Mouse (Mus musculus) inflammation-experienced regulatory T-cells (primary cell): ENCODE data around the gene Olfr205. TPM values are rescaled to one million over a fixed set of nuclear protein-coding genes. Genes with fewer than 3 reads are reported as not detected.

ENCODE experiments used
- polyA plus RNA-seq, 2 experiments: library from polyadenylated mRNA; unstranded; fragments of 100-300 nt; shearing (Covaris generic); gene quantifications; one replicate each; pipeline ENCODE4 v1.2.1; 2017

The Olfr205 gene
- not detected for polyA plus RNA-seq

DNA sequence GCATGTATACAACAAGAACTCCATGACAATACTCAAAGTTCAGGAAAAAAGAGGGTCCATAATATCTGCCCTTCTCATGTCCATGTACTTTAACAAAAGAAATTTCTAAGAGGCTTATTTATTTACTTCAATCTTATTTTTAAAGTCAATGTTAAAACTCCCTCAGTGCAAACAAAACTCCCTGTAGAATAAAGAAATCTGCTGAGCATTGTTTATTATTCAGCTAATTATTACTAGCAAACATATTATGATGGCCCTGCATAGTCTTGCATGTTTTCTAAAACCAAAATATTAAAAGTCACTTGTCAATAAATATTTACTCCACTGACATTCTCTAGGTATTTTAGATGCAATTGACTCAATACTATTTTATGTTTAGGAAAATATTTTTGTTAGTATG, at the start of gene Olfr205:
Olfr205 (minus strand) TSS at position 101 of the 400 bp plus-strand sequence.

DNA sequence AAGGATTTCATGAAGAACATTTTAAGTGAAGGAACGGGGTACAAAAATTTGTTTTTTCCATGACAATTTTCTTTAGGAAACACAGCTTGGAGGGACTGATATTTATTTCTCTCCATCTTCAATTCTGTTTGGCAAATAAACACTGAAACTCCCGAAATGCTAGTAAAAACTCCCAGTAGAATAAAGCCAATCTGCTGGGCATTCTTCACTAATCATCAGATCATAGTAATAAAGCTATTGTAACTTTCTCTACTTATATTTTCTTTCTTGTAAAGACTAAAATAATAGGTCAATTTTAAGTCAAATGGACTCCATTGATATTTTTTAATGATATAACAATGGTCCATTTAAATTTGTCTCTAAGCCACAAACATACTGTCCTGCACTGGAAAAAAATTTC, 33.0 kb upstream of the Olfr205 start, which contains the start of gene Olfr209:
Olfr209 (minus strand) TSS at position 101 of the 400 bp plus-strand sequence.

DNA sequence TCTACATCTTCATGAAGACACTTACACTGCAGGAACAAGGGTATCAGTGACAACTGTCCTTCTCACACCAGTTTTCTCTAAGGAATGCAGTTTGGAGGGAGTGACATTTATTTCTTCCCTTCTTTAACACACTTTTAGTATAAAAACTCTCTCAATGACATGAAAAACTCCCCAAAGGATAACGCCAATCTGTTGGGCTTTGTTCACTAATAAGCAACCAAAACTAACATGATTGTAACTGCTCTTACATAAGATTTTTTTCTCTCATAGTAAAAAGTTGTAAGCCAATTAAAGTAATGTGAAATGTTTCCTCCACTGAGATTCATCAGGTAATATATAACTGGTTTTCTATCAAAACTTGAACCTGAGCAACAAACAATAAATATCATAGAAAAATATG, 18.2 kb upstream of the Olfr205 start, which contains the start of gene Olfr206:
Olfr206 (minus strand) TSS at position 101 of the 400 bp plus-strand sequence.

DNA sequence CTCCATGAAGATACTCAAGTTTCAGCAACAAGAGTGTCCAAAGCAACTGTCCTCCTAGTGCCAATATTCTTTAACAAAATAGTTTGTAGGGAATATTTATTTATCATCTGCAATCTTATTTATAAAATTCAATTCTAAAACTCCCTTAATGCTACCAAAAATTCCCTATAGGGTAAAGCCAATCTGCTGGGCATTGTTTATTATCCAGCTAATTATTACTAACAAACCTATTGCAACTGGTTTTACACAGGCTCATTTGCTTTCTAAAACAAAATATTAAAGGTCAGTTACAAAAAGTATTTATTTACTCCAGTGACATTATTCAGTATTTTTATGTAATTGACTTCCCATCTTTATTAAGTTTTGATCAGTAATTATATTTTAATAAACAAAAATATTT, 12.8 kb downstream of the Olfr205 start, which contains the start of gene Olfr204:
Olfr204 (minus strand) TSS at position 101 of the 400 bp plus-strand sequence.

DNA sequence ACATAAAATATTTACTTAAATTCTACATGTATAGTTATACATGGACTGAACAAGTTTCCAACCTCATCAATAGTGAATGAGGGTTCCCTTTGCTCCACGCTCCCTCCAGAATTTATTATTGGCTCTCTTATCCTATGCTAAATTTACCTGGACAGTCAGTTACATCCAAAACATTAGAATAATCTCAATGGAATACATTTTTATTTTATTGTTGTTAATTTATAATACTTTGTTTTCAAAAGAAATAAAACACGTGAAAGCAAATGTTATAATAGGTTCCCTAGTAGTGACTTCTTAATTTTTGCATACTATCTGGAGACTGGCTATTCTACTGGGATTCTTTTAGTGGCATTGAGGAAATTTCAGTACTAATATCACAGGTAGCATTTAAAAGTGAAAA, 32.4 kb downstream of the Olfr205 start, which contains the start of gene Olfr203:
Olfr203 (plus strand) TSS at position 301 of the 400 bp plus-strand sequence.

DNA sequence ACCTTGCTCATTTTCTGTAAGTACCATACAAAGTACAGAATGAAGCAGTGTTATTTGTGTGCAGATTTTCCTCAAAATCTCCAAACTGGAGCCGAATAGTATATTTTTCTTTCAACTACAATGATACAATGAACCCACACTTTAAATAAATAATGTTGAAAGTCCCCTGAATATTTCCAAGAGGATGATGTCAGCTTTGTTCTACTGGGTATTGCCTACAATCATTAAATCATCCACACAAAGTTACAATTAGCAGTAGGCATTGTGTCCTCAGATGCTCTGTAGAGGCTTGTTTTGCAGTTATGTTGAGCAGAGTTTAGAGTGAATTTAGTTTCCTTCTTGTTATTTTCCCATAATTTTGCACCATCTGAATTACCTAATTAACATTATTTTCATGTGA, 44.2 kb downstream of the Olfr205 start, which contains the start of gene Olfr202:
Olfr202 (minus strand) TSS at position 101 of the 400 bp plus-strand sequence.

Other genes starting within 250 kb of the Olfr205 start
- gene Olfr191, start 241.3 kb downstream of the Olfr205 start, polyA plus RNA-seq = under 1 TPM in 1 of 2 experiments, not detected in 1; 0.20 TPM
- gene Olfr193, start 219.3 kb downstream of the Olfr205 start, polyA plus RNA-seq = not detected
- under 1 TPM in 1 of 2 experiments, not detected in 1; 0.18 TPM for gene Olfr194, start 210.1 kb downstream of the Olfr205 start, polyA plus RNA-seq
- gene Olfr195, start 184.1 kb downstream of the Olfr205 start, polyA plus RNA-seq = not detected
- 1 to 10 TPM in 1 of 2 experiments, under 1 TPM in 1; 0.30 to 2.8 TPM for gene Olfr196, start 160.7 kb downstream of the Olfr205 start, polyA plus RNA-seq
- gene Olfr198, start 127.6 kb downstream of the Olfr205 start, polyA plus RNA-seq = not detected
- gene Olfr199, start 111.4 kb downstream of the Olfr205 start, polyA plus RNA-seq = not detected
- under 1 TPM in 1 of 2 experiments, not detected in 1; 0.18 TPM for gene Olfr201, start 58.5 kb downstream of the Olfr205 start, polyA plus RNA-seq
- under 1 TPM in 1 of 2 experiments, not detected in 1; 0.84 TPM for gene Olfr202, start 44.3 kb downstream of the Olfr205 start, polyA plus RNA-seq
- gene Olfr203, start 32.3 kb downstream of the Olfr205 start, polyA plus RNA-seq = not detected
- gene Olfr204, start 12.9 kb downstream of the Olfr205 start, polyA plus RNA-seq = under 1 TPM in 1 of 2 experiments, not detected in 1; 0.22 TPM
- gene Olfr206, start 18.1 kb upstream of the Olfr205 start, polyA plus RNA-seq = under 1 TPM in 1 of 2 experiments, not detected in 1; 0.59 TPM
- gene Olfr209, start 32.9 kb upstream of the Olfr205 start, polyA plus RNA-seq = not detected
- gene Gabrr3, start 76.2 kb upstream of the Olfr205 start, polyA plus RNA-seq = under 1 TPM; 0.07 to 0.29 TPM
- gene Riox2, start 140.6 kb upstream of the Olfr205 start, polyA plus RNA-seq = 100 to 1,000 TPM in 1 of 2 experiments, 10 to 100 TPM in 1; 83.6 to 104 TPM